Mouse (Mus musculus): ENCODE measurements around the gene Rrnad1. TPM values are rescaled to one million over a fixed set of nuclear protein-coding genes. Genes with fewer than 3 reads are reported as not detected.

Gene Rrnad1
- total RNA-seq, 2 experiments from 2014 or later, result 7.4 to 8.7 TPM

DNA sequence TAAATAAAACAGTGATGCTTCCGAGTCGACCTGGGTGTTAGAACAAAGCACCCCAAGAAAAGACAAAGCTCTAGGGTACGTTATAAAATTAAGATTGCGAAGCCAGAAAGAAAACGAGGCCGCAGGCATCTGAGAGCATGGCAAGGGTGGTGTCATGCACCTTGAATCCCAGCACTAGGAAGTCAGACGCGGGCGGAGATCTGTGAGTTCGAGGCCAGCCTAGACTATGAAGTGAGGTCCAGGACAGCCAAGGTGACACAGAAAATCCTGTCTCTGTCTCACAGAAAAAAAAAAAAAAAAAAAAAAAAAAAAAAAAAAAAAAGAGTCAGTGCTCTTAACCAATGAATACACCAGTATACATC is 44.5 kb downstream of the Rrnad1 start:
- no peak for DNase-seq (ENCODE audit: low spot score in 2 of 2)

DNA sequence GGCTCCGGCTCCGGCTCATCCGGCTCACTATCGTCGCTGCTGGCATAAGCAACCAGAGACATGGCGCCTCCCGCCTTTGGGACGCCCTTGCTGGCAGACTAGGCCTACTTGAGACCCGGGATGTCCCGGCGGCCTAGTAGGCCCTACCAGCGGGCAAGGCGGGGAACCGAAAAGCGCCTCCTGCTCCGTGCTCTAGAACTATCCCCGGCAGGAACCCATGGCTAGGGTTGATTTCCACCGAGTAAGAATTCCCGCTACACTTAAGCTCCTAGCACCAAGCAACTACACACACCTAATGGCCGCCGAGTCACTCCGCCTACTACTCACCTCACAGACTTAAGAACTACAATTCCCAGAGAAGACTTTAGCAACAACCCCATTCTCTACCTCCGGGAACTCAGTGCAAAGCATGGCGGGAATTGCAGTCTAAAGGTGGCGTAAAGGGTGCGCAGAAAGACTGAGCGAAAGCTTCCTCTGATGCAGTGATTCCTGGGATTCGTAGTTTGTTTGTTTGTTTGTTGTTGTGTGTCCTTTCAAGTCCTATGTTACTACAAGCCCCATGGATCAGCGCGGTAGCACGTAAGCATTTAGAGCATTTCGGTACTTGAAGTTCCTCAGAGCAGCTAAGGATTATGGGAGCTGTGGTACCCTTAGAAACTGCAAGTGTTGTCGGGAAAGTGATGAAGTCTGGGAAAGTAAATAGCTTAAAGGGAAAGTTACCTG is 45.1 kb downstream of the Rrnad1 start, which contains the start of gene Prcc:
Gene Prcc (minus strand): TSS at position 328 of the 723 bp plus-strand sequence.
- peak; percentile 50 to 83 for DNase-seq (ENCODE audit: low spot score in 2 of 2)

DNA sequence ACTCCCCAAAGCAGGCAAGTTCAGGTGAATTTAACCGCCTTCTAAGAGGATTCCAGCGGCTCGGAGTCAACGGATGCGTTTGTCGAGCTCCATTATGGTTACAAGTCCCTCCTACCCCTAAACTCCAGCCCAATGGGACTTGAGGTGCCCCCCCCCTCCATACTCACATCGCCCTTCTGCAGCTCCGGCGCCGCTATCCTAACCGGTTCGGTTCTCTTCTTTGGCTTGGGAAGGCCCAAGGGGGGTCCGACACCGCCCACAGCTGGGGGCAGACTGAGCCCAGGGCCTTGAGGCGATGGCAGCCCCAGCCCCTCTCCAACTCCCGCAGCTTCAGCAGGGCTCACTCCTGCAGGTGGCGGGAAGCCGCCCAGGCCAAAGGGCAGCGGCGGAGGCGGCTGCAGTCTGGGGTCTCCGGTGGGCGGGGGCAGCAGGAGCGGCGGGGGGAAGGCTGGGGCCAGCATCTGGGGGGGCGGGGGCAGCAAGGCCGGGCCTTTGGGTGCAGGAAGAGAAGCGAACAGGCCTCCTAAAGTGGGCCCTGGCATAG is 45.7 kb downstream of the Rrnad1 start:
- DNase-seq (ENCODE audit: low spot score in 2 of 2), result peak; percentile 28 to 41

DNA sequence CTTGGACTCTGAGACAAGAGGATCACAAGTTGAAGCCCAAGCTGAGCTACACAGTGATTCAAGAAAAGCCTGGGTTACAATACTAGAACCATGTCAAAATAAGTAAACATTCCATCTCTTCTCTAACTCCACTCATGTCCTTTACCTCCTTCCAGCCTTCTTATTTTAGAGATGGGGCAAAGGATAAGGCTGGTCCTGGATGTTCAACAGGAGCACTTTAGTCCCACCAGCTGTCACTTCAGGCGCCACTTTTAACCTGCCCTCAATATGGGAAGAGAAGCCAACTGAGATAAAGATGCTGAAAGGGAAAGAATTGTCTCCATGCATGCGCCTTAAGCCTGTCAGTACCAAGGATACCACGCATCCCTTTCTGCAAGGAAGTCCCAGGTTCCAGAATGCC is 46.2 kb downstream of the Rrnad1 start:
- no peak for DNase-seq (ENCODE audit: low spot score in 2 of 2)

DNA sequence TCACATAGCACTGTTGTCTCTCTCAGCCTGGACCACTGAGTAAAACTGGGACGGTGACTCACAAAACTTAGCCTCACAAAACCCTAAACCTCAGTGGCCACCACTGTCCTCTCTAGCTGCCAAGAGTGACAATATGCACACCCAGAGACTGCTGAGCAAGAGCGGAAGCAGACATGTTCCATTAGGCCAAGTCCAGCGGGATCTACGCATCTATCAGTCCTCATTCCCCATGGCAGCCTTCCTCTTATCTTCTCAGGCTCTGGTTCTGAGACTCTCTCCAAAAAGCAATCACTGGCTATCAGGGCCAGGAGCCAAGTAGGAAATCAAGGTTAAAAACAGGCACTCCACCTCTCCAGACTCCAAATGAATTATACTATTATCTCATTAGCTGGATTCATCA is 52.8 kb downstream of the Rrnad1 start:
- no peak for DNase-seq (ENCODE audit: low spot score in 2 of 2)

Other genes with a start within 250 kb of the Rrnad1 start
- under 1 TPM; 0.39 TPM for gene Lrrc71, start 182.1 kb downstream of the Rrnad1 start, total RNA-seq (2021)
- under 1 TPM; 0.10 to 0.13 TPM for gene Ntrk1, start 135.6 kb downstream of the Rrnad1 start, total RNA-seq (2021)
- under 1 TPM; 0.15 to 0.18 TPM for gene Insrr, start 133.8 kb downstream of the Rrnad1 start, total RNA-seq (2021)
- 10 to 100 TPM; 20.8 to 26.2 TPM for gene Pear1, start 106.4 kb downstream of the Rrnad1 start, total RNA-seq (2021)
- under 1 TPM in 1 of 2 experiments, not detected in 1; 0.16 TPM for gene Sh2d2a, start 84.0 kb downstream of the Rrnad1 start, total RNA-seq (2021)
- gene Prcc, start 45.1 kb downstream of the Rrnad1 start, total RNA-seq (2021), result 10 to 100 TPM; 56.7 to 58.3 TPM
- 100 to 1,000 TPM; 179 to 182 TPM for gene Hdgf, start 24.4 kb downstream of the Rrnad1 start, total RNA-seq (2021)
- gene Mrpl24, start 11.2 kb downstream of the Rrnad1 start, total RNA-seq (2021), result 10 to 100 TPM; 55.0 to 57.0 TPM
- gene Isg20l2, start 403 bp downstream of the Rrnad1 start, total RNA-seq (2021), result 10 to 100 TPM; 20.2 to 20.6 TPM
- 1 to 10 TPM; 1.3 to 2.2 TPM for gene Crabp2, start 17.9 kb upstream of the Rrnad1 start, total RNA-seq (2021)
- 100 to 1,000 TPM; 169 to 207 TPM for gene Nes, start 40.4 kb upstream of the Rrnad1 start, total RNA-seq (2021)
- gene Bcan, start 69.5 kb upstream of the Rrnad1 start, total RNA-seq (2021), result under 1 TPM in 1 of 2 experiments, not detected in 1; 0.12 TPM
- gene Hapln2, start 96.9 kb upstream of the Rrnad1 start, total RNA-seq (2021), result under 1 TPM in 1 of 2 experiments, not detected in 1; 0.21 TPM
- 10 to 100 TPM; 11.4 to 11.8 TPM for gene Gpatch4, start 112.4 kb upstream of the Rrnad1 start, total RNA-seq (2021)
- 10 to 100 TPM; 64.9 to 73.1 TPM for gene Naxe, start 127.8 kb upstream of the Rrnad1 start, total RNA-seq (2021)
- gene Ttc24, start 147.6 kb upstream of the Rrnad1 start, total RNA-seq (2021), result not detected
- gene Iqgap3, start 151.3 kb upstream of the Rrnad1 start, total RNA-seq (2021), result 10 to 100 TPM; 14.8 to 16.8 TPM
- 100 to 1,000 TPM; 160 to 174 TPM for gene Mef2d, start 211.7 kb upstream of the Rrnad1 start, total RNA-seq (2021)

Measured in gastrocnemius, postnatal 4 days (tissue).